Mouse (Mus musculus) liver, postnatal 0 days (tissue): Measurements from ENCODE around the gene Tcam1.

Experiments used
- CTCF ChIP-seq: sonication (generic); IDR thresholded peaks from 2 replicates; pipeline ENCODE4 v1.5.1; 2016; ENCODE audit warnings: antibody characterized with exemption, low read depth
- EP300 ChIP-seq: IDR thresholded peaks from 2 replicates; pipeline ENCODE4 v1.6.1; 2016; ENCODE audit warnings: antibody characterized with exemption, low read depth, mild to moderate bottlenecking

GRCm38 (mm10) chr11:106313533-106313932 is 37.1 kb downstream of the Tcam1 start:
- no peak for TF ChIP-seq CTCF
- no peak for TF ChIP-seq EP300
